Mouse (Mus musculus): ENCODE measurements at regions not wholly inside any gene's neighbourhood (a gene's known extent, or its start where the extent isn't known, plus 50 kb on each side); places are given as distances from the start of the nearest gene placed in this dataset.

DNA sequence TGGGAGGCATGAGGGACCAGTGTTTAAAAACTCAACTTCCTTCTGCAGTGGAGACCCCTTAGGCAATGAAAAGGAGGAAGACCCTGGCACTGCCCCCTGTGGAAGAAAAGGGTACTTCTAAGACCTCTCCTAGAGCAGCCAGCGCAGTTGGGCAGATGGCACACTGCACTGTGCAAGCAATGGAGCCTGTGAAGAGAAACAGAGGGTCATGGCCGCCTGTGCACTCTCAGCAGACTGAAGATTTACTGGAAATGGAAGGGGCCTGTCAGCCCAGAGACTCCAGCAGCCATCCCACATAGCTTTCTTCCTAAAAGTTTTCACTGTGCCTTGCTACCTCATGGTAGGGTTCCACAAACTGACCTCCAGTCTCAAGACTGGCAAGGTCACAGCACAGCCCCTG, 193.4 kb downstream of the Barhl2 start:
- TF ChIP-seq CTCF (conservative IDR thresholded peaks at IDR 0.05; ENCODE audit: insufficient read depth, insufficient read length, low read depth, low read length) (no peak), POLR2A (IDR thresholded peaks at IDR 0.05; ENCODE audit: low read depth, low read length) (no peak)

All from kidney, adult 2 months (tissue).